Mouse (Mus musculus) megakaryocyte-erythroid progenitor cell, adult 5-6 weeks (primary cell): ENCODE results near the gene BC048507. TPM values are rescaled to one million over a fixed set of nuclear protein-coding genes. Genes with fewer than 3 reads are reported as not detected.

Experiments
- total RNA-seq, 2 experiments: library from RNA; stranded (forward) in 1 of 2; stranded (reverse) in 1 of 2; fragments of 200-1000, 215-1000 nt in 1 of 2; fragments of >200 nt in 1 of 2; fragmentation: Nextera tagmentation in 1 of 2; gene quantifications; 2 replicates each; pipeline ENCODE4 v1.2.3; 2014 to 2017

Gene BC048507
- total RNA-seq, 2 experiments from 2014 or later, result not detected

Other genes starting within 250 kb of the BC048507 start
- not detected in 2 replicates for gene Gm49345, start 225.6 kb upstream of the BC048507 start, total RNA-seq (2014; fragmentation: Nextera tagmentation)
- 3.5 TPM in 1 of 2 replicates, not detected in the other for gene Gm49345, start 225.6 kb upstream of the BC048507 start, total RNA-seq (2017)
- gene Zfp729a, start 225.5 kb upstream of the BC048507 start, total RNA-seq (2014; fragmentation: Nextera tagmentation), result 5.4 and 6.7 TPM in 2 replicates
- 5.3 and 12.8 TPM in 2 replicates for gene Zfp729a, start 225.5 kb upstream of the BC048507 start, total RNA-seq (2017)
- 13.3 and 13.6 TPM in 2 replicates for gene Zfp738, start 176.3 kb upstream of the BC048507 start, total RNA-seq (2014; fragmentation: Nextera tagmentation)
- 13.1 and 21.9 TPM in 2 replicates for gene Zfp738, start 176.3 kb upstream of the BC048507 start, total RNA-seq (2017)
- gene Zfp65, start 134.2 kb upstream of the BC048507 start, total RNA-seq (2014; fragmentation: Nextera tagmentation), result 7.2 and 12.7 TPM in 2 replicates
- gene Zfp65, start 134.2 kb upstream of the BC048507 start, total RNA-seq (2017), result 16.6 and 17.6 TPM in 2 replicates
- gene Zfp85, start 108.1 kb upstream of the BC048507 start, total RNA-seq (2014; fragmentation: Nextera tagmentation), result 5.4 and 9.3 TPM in 2 replicates
- 7.0 and 8.1 TPM in 2 replicates for gene Zfp85, start 108.1 kb upstream of the BC048507 start, total RNA-seq (2017)
- 6.2 and 8.9 TPM in 2 replicates for gene Zfp493, start 83.6 kb upstream of the BC048507 start, total RNA-seq (2014; fragmentation: Nextera tagmentation)
- gene Zfp493, start 83.6 kb upstream of the BC048507 start, total RNA-seq (2017), result 1.8 and 3.7 TPM in 2 replicates
- gene Zfp273, start 49.6 kb upstream of the BC048507 start, total RNA-seq (2014; fragmentation: Nextera tagmentation), result 3.1 and 5.3 TPM in 2 replicates
- 2.2 and 8.7 TPM in 2 replicates for gene Zfp273, start 49.6 kb upstream of the BC048507 start, total RNA-seq (2017)
- 2.3 TPM in 1 of 2 replicates, not detected in the other for gene Gm10037, start 32.2 kb upstream of the BC048507 start, total RNA-seq (2014; fragmentation: Nextera tagmentation)
- not detected in 2 replicates for gene Gm10037, start 32.2 kb upstream of the BC048507 start, total RNA-seq (2017)